Comparison of ENCODE assay signal across 15 mouse cellular contexts in genomic region chr14:9597460-9597977, GRCm38 (mm10).
DNase-seq lines count a peak whose midpoint lies in the region; ATAC-seq and TF ChIP-seq lines count a peak whose summit lies in the region.
"Had no signal": no experiment of that assay in that cellular context is flagged by ENCODE, and none has a peak within 500 bp of the region (broad histone marks: within the 10 kb centered on the region; RNA-seq: fewer than 3 reads in every experiment).

No protein-coding gene starts in this region.

- H3K36me3 ChIP-seq in hindbrain, embryonic 12.5 days: no peaks in the 10 kb centered on the region
- H3K36me3 ChIP-seq in midbrain, embryonic 14.5 days (ENCODE audit: control insufficient read depth, insufficient read depth, low read length): no peaks in the 10 kb centered on the region
- H3K36me3 ChIP-seq in stomach, postnatal 0 days (ENCODE audit: control insufficient read depth, insufficient read depth, low read length): no peaks in the 10 kb centered on the region
- H3K36me3 ChIP-seq: heart, embryonic 13.5 days; kidney, embryonic 15.5 days; liver, embryonic 15.5 days; stomach, embryonic 15.5 days had no signal

- H3K27ac ChIP-seq in hindbrain, embryonic 12.5 days: peak overlapping the region; percentile 7; the same call in 1 of the 2 replicates
- H3K27ac ChIP-seq in midbrain, embryonic 14.5 days (replicated peaks; ENCODE audit: low read depth, low read length): no peak overlapping the region
- no peak overlapping the region for H3K27ac ChIP-seq in stomach, postnatal 0 days (replicated peaks)
- H3K27ac ChIP-seq: heart, embryonic 13.5 days; kidney, embryonic 15.5 days; liver, embryonic 15.5 days; stomach, embryonic 15.5 days had no signal

- WGBS in hindbrain, embryonic 12.5 days: 18% methylated on average over 5 of the region's 5 CpGs
- WGBS in midbrain, embryonic 14.5 days: 5% methylated on average over 5 of the region's 5 CpGs
- 65% methylated on average over 5 of the region's 5 CpGs for whole genome bisulfite sequencing in stomach, postnatal 0 days

- H3K4me2 ChIP-seq in hindbrain, embryonic 12.5 days (replicated peaks): no peak overlapping the region
- no peak overlapping the region for H3K4me2 ChIP-seq in midbrain, embryonic 14.5 days (ENCODE audit: low read length)
- H3K4me2 ChIP-seq in stomach, postnatal 0 days (replicated peaks; ENCODE audit: low read depth): no peak overlapping the region
- H3K4me2 ChIP-seq: heart, embryonic 13.5 days; kidney, embryonic 15.5 days; liver, embryonic 15.5 days; stomach, embryonic 15.5 days had no signal

- peak; percentile 9 for DNase-seq in MN1 (ENCODE audit: low spot score)
- peak; percentile 67 for DNase-seq in embryo, embryonic 10 days (ENCODE audit: low spot score)
- DNase-seq in midbrain, embryonic 14.5 days: peak; percentile 58
- no peak for DNase-seq in urinary bladder, postnatal 14 days (ENCODE audit: low spot score)
- DNase-seq in adrenal gland, postnatal 14 days: no peak
- no peak for DNase-seq in stomach, postnatal 0 days (ENCODE audit: low spot score)
- DNase-seq: gastrocnemius, postnatal 14 days; lung, postnatal 4 days; right cerebral cortex, postnatal 25 days had no signal

- TF ChIP-seq EP300 in stomach, postnatal 0 days (optimal IDR thresholded peaks at IDR 0.05): no peak

- H3K4me1 ChIP-seq in hindbrain, embryonic 12.5 days: peaks cover 13% of the 10 kb centered on the region
- H3K4me1 ChIP-seq in midbrain, embryonic 14.5 days (ENCODE audit: control insufficient read depth, insufficient read depth, low read length): no peaks in the 10 kb centered on the region
- H3K4me1 ChIP-seq in stomach, postnatal 0 days (replicated peaks; ENCODE audit: control insufficient read depth, insufficient read depth): no peaks in the 10 kb centered on the region
- H3K4me1 ChIP-seq: heart, embryonic 13.5 days; kidney, embryonic 15.5 days; liver, embryonic 15.5 days; stomach, embryonic 15.5 days had no signal

- no peaks in the 10 kb centered on the region for H3K27me3 ChIP-seq in hindbrain, embryonic 12.5 days
- no peaks in the 10 kb centered on the region for H3K27me3 ChIP-seq in midbrain, embryonic 14.5 days (ENCODE audit: control insufficient read depth, insufficient read depth, low read length)
- H3K27me3 ChIP-seq in stomach, postnatal 0 days (ENCODE audit: control insufficient read depth, insufficient read depth, low read length): no peaks in the 10 kb centered on the region
- H3K27me3 ChIP-seq: heart, embryonic 13.5 days; kidney, embryonic 15.5 days; liver, embryonic 15.5 days; stomach, embryonic 15.5 days had no signal

- H3K9me3 ChIP-seq in hindbrain, embryonic 12.5 days (replicated peaks): no peaks in the 10 kb centered on the region
- H3K9me3 ChIP-seq in midbrain, embryonic 14.5 days (ENCODE audit: control insufficient read depth, low read length): no peaks in the 10 kb centered on the region
- no peaks in the 10 kb centered on the region for H3K9me3 ChIP-seq in stomach, postnatal 0 days (ENCODE audit: control insufficient read depth, low read length)
- H3K9me3 ChIP-seq: heart, embryonic 13.5 days; kidney, embryonic 15.5 days; liver, embryonic 15.5 days; stomach, embryonic 15.5 days had no signal

- TF ChIP-seq CTCF in stomach, postnatal 0 days (IDR thresholded peaks at IDR 0.05; ENCODE audit: low read depth): no peak

- no peak overlapping the region for H3K4me3 ChIP-seq in hindbrain, embryonic 12.5 days
- H3K4me3 ChIP-seq in midbrain, embryonic 14.5 days (replicated peaks; ENCODE audit: low read depth, low read length): no peak overlapping the region
- no peak overlapping the region for H3K4me3 ChIP-seq in stomach, postnatal 0 days (ENCODE audit: low read depth, low read length)
- H3K4me3 ChIP-seq: heart, embryonic 13.5 days; kidney, embryonic 15.5 days; liver, embryonic 15.5 days; stomach, embryonic 15.5 days had no signal

- H3K9ac ChIP-seq in hindbrain, embryonic 12.5 days: no peak overlapping the region
- H3K9ac ChIP-seq in midbrain, embryonic 14.5 days (replicated peaks; ENCODE audit: low read length): no peak overlapping the region
- no peak overlapping the region for H3K9ac ChIP-seq in stomach, postnatal 0 days (ENCODE audit: low read length)
- H3K9ac ChIP-seq: heart, embryonic 13.5 days; kidney, embryonic 15.5 days; liver, embryonic 15.5 days; stomach, embryonic 15.5 days had no signal

- ATAC-seq in hindbrain, embryonic 12.5 days (ENCODE audit: low FRiP score): peak; percentile 90
- ATAC-seq in midbrain, embryonic 14.5 days (ENCODE audit: low FRiP score, low TSS enrichment): peak; percentile 69
- ATAC-seq in CD4-positive, CD25-positive, alpha-beta regulatory T cell, adult 4 months: no peak
- no peak for ATAC-seq in stomach, postnatal 0 days (ENCODE audit: low FRiP score, low TSS enrichment)

Comparison
In these comparisons a context has a peak if more than half of its experiments do, and no peak if none do; other contexts are left out.
1. DNase-seq: peak in MN1 (single experiment), embryo, embryonic 10 days (single experiment) and midbrain, embryonic 14.5 days (single experiment); none in urinary bladder, postnatal 14 days (single experiment), adrenal gland, postnatal 14 days (single experiment) and stomach, postnatal 0 days (single experiment).
2. ATAC-seq: peak in hindbrain, embryonic 12.5 days (single experiment) and midbrain, embryonic 14.5 days (single experiment); none in CD4-positive, CD25-positive, alpha-beta regulatory T cell, adult 4 months (single experiment) and stomach, postnatal 0 days (single experiment).